Mouse (Mus musculus): ENCODE measurements around the gene Ppl. TPM values are rescaled to one million over a fixed set of nuclear protein-coding genes. Genes with fewer than 3 reads are reported as not detected.

The Ppl gene
- polyA plus RNA-seq (2016; fragmentation: Nextera tagmentation; extraction: Ambion mirVana), result 3.2 and 3.3 TPM in 2 replicates

GRCm38 (mm10) chr16:5132401-5132801 lies at the start of gene Ppl:
TSS of gene Ppl (minus strand) at chr16:5132421.
- Histone ChIP-seq H3K4me2 (replicated peaks) (peak within 1 kb of the TSS; percentile 55), H3K36me3 (no peaks in the 10 kb centered on the region), H3K4me3 (peak within 1 kb of the TSS; percentile 40), H3K27me3 (peaks cover 65% of the 10 kb centered on the region), H3K9me3 (no peaks in the 10 kb centered on the region), H3K4me1 (peaks cover 9% of the 10 kb centered on the region), H3K9ac (peak within 1 kb of the TSS; percentile 24), H3K27ac (no peak within 1 kb of the TSS)
- 2% methylated on average over 36 of the region's 39 CpGs for WGBS
- ATAC-seq (ENCODE audit: insufficient number of reproducible peaks, insufficient read depth, low FRiP score, low TSS enrichment), result no peak

GRCm38 (mm10) chr16:5172636-5173035 lies 40.4 kb upstream of the Ppl start:
- Histone ChIP-seq H3K4me1 (no peaks in the 10 kb centered on the region), H3K36me3 (no peaks in the 10 kb centered on the region), H3K9me3 (no peaks in the 10 kb centered on the region), H3K27ac (no peak overlapping the region), H3K4me3 (no peak overlapping the region), H3K9ac (no peak overlapping the region), H3K27me3 (no peaks in the 10 kb centered on the region), H3K4me2 (replicated peaks) (no peak overlapping the region)
- no peak for ATAC-seq (ENCODE audit: insufficient number of reproducible peaks, insufficient read depth, low FRiP score, low TSS enrichment)
- WGBS, result 92% methylated on average over 6 of the region's 6 CpGs

- Histone ChIP-seq H3K9me3 (no peaks in the 10 kb centered on the region), H3K27ac (no peak overlapping the region), H3K4me1 (no peaks in the 10 kb centered on the region), H3K27me3 (no peaks in the 10 kb centered on the region), H3K9ac (no peak overlapping the region), H3K36me3 (no peaks in the 10 kb centered on the region), H3K4me3 (no peak overlapping the region), H3K4me2 (replicated peaks) (no peak overlapping the region)
- ATAC-seq (ENCODE audit: insufficient number of reproducible peaks, insufficient read depth, low FRiP score, low TSS enrichment), result no peak
- 75% methylated on average over 5 of the region's 5 CpGs for WGBS
Measured at GRCm38 (mm10) chr16:5168829-5169228, 36.6 kb upstream of the Ppl start.

- H3K9ac ChIP-seq, result no peak overlapping the region
- no peak overlapping the region for H3K4me2 ChIP-seq (replicated peaks)
- no peak for ATAC-seq (ENCODE audit: insufficient number of reproducible peaks, insufficient read depth, low FRiP score, low TSS enrichment)
- H3K36me3 ChIP-seq, result no peaks in the 10 kb centered on the region
- H3K4me1 ChIP-seq, result no peaks in the 10 kb centered on the region
- WGBS, result 91% methylated on average over 2 of the region's 2 CpGs
- no peak overlapping the region for H3K4me3 ChIP-seq
- H3K27ac ChIP-seq, result no peak overlapping the region
- H3K27me3 ChIP-seq, result no peaks in the 10 kb centered on the region
- H3K9me3 ChIP-seq, result no peaks in the 10 kb centered on the region
Measured at GRCm38 (mm10) chr16:5168038-5168437, 35.8 kb upstream of the Ppl start.

GRCm38 (mm10) chr16:5164327-5164726 lies 32.1 kb upstream of the Ppl start:
- ATAC-seq (ENCODE audit: insufficient number of reproducible peaks, insufficient read depth, low FRiP score, low TSS enrichment), result no peak
- H3K4me3 ChIP-seq, result no peak overlapping the region
- WGBS, result 82% methylated on average over 6 of the region's 6 CpGs
- no peaks in the 10 kb centered on the region for H3K36me3 ChIP-seq
- no peak overlapping the region for H3K9ac ChIP-seq
- no peak overlapping the region for H3K27ac ChIP-seq
- no peaks in the 10 kb centered on the region for H3K4me1 ChIP-seq
- no peak overlapping the region for H3K4me2 ChIP-seq (replicated peaks)
- H3K9me3 ChIP-seq, result no peaks in the 10 kb centered on the region
- 0 out of 2 replicates have a peak, but pooled peaks cover 4% of the 10 kb centered on the region for H3K27me3 ChIP-seq

- ATAC-seq (ENCODE audit: insufficient number of reproducible peaks, insufficient read depth, low FRiP score, low TSS enrichment), result no peak
Measured at GRCm38 (mm10) chr16:5159248-5159647, 27.0 kb upstream of the Ppl start.

GRCm38 (mm10) chr16:5157113-5157512 lies 24.9 kb upstream of the Ppl start:
- no peak overlapping the region for H3K4me3 ChIP-seq
- 0 out of 2 replicates have a peak, but pooled peaks cover 4% of the 10 kb centered on the region for H3K27me3 ChIP-seq
- no peak overlapping the region for H3K9ac ChIP-seq
- no peaks in the 10 kb centered on the region for H3K9me3 ChIP-seq
- no peak for ATAC-seq (ENCODE audit: insufficient number of reproducible peaks, insufficient read depth, low FRiP score, low TSS enrichment)
- no peak overlapping the region for H3K27ac ChIP-seq
- WGBS, result 71% methylated on average over 3 of the region's 3 CpGs
- no peak overlapping the region for H3K4me2 ChIP-seq (replicated peaks)
- H3K4me1 ChIP-seq, result no peaks in the 10 kb centered on the region
- H3K36me3 ChIP-seq, result no peaks in the 10 kb centered on the region

More at GRCm38 (mm10) chr16:5159248-5159647, 27.0 kb upstream of the Ppl start:
- 87% methylated on average over 8 of the region's 8 CpGs for WGBS
- Histone ChIP-seq H3K9ac (no peak overlapping the region), H3K4me2 (replicated peaks) (no peak overlapping the region), H3K4me3 (no peak overlapping the region), H3K27me3 (0 out of 2 replicates have a peak, but pooled peaks cover 4% of the 10 kb centered on the region), H3K36me3 (no peaks in the 10 kb centered on the region), H3K9me3 (no peaks in the 10 kb centered on the region), H3K4me1 (no peaks in the 10 kb centered on the region), H3K27ac (no peak overlapping the region)

- no peak overlapping the region for H3K4me3 ChIP-seq
- H3K27me3 ChIP-seq, result 0 out of 2 replicates have a peak, but pooled peaks cover 4% of the 10 kb centered on the region
- no peak for ATAC-seq (ENCODE audit: insufficient number of reproducible peaks, insufficient read depth, low FRiP score, low TSS enrichment)
- WGBS, result 43% methylated on average over 2 of the region's 2 CpGs
- H3K9me3 ChIP-seq, result no peaks in the 10 kb centered on the region
- no peak overlapping the region for H3K4me2 ChIP-seq (replicated peaks)
- H3K9ac ChIP-seq, result no peak overlapping the region
- H3K36me3 ChIP-seq, result no peaks in the 10 kb centered on the region
- no peak overlapping the region for H3K27ac ChIP-seq
- no peaks in the 10 kb centered on the region for H3K4me1 ChIP-seq
Measured at GRCm38 (mm10) chr16:5156495-5156894, 24.3 kb upstream of the Ppl start.

GRCm38 (mm10) chr16:5155014-5155413 lies 22.8 kb upstream of the Ppl start:
- Histone ChIP-seq H3K27ac (no peak overlapping the region), H3K36me3 (no peaks in the 10 kb centered on the region), H3K27me3 (no peaks in the 10 kb centered on the region), H3K9me3 (no peaks in the 10 kb centered on the region), H3K9ac (no peak overlapping the region), H3K4me2 (replicated peaks) (no peak overlapping the region), H3K4me1 (no peaks in the 10 kb centered on the region), H3K4me3 (no peak overlapping the region)
- 61% methylated on average over 3 of the region's 3 CpGs for WGBS
- no peak for ATAC-seq (ENCODE audit: insufficient number of reproducible peaks, insufficient read depth, low FRiP score, low TSS enrichment)

- Histone ChIP-seq H3K27ac (no peak overlapping the region), H3K4me1 (no peaks in the 10 kb centered on the region), H3K27me3 (peaks cover 5% of the 10 kb centered on the region; the same call in 1 of the 2 replicates), H3K4me3 (no peak overlapping the region), H3K9ac (no peak overlapping the region), H3K4me2 (replicated peaks) (no peak overlapping the region), H3K36me3 (no peaks in the 10 kb centered on the region), H3K9me3 (no peaks in the 10 kb centered on the region)
- ATAC-seq (ENCODE audit: insufficient number of reproducible peaks, insufficient read depth, low FRiP score, low TSS enrichment), result no peak
- 32% methylated on average over 6 of the region's 6 CpGs for WGBS
Measured at GRCm38 (mm10) chr16:5153299-5154026, 21.2 kb upstream of the Ppl start.

GRCm38 (mm10) chr16:5150544-5150943 lies 18.3 kb upstream of the Ppl start:
- no peak for ATAC-seq (ENCODE audit: insufficient number of reproducible peaks, insufficient read depth, low FRiP score, low TSS enrichment)
- Histone ChIP-seq H3K4me3 (no peak overlapping the region), H3K27ac (no peak overlapping the region), H3K36me3 (no peaks in the 10 kb centered on the region), H3K4me2 (replicated peaks) (no peak overlapping the region), H3K9ac (no peak overlapping the region), H3K9me3 (no peaks in the 10 kb centered on the region), H3K4me1 (peaks cover 6% of the 10 kb centered on the region; the same call in 1 of the 2 replicates), H3K27me3 (peaks cover 20% of the 10 kb centered on the region; the same call in 1 of the 2 replicates)
- 36% methylated on average over 10 of the region's 10 CpGs for WGBS

- H3K9me3 ChIP-seq, result no peaks in the 10 kb centered on the region
- WGBS, result 20% methylated on average over 13 of the region's 13 CpGs
- peak within 1 kb of the TSS; percentile 57 for H3K4me2 ChIP-seq (replicated peaks)
- peaks cover 20% of the 10 kb centered on the region; the same call in 1 of the 2 replicates for H3K27me3 ChIP-seq
- peak within 1 kb of the TSS; percentile 31 for H3K4me3 ChIP-seq
- H3K4me1 ChIP-seq, result peaks cover 6% of the 10 kb centered on the region; the same call in 1 of the 2 replicates
- peak; percentile 25; the same call in 1 of the 2 replicates for ATAC-seq (ENCODE audit: insufficient number of reproducible peaks, insufficient read depth, low FRiP score, low TSS enrichment)
- no peak within 1 kb of the TSS for H3K9ac ChIP-seq
- H3K36me3 ChIP-seq, result no peaks in the 10 kb centered on the region
- H3K27ac ChIP-seq, result no peak within 1 kb of the TSS
Measured at GRCm38 (mm10) chr16:5147037-5147385, 14.8 kb upstream of the Ppl start, which contains the start of gene Sec14l5. TSS of gene Sec14l5 (plus strand) at chr16:5147109.

All from embryonic facial prominence, embryonic 12.5 days (tissue).